Mouse (Mus musculus) left cerebral cortex, postnatal 36 days (tissue): ENCODE measurements around the gene Serpine2. TPM values are rescaled to one million over a fixed set of nuclear protein-coding genes. Genes with fewer than 3 reads are reported as not detected.

Experiments used
- DNase-seq, 2 experiments: peaks; one replicate each; pipeline ENCODE4 v3.0.0; 2021 to 2022; ENCODE audit warnings: low spot score in 2 of 2, mixed read lengths in 1 of 2
- intact Hi-C: fragments of 180-260 bp; cut with DNase I; formaldehyde crosslinking; loops from one replicate; pipeline ENCODE4 v1.15.1; 2025
- total RNA-seq, 2 experiments: library from RNA; stranded (reverse); gene quantifications; 2 replicates each; pipeline ENCODE4 v1.2.3; 2021

The Serpine2 gene
- total RNA-seq, 2 experiments from 2014 or later = 139 to 141 TPM

DNA sequence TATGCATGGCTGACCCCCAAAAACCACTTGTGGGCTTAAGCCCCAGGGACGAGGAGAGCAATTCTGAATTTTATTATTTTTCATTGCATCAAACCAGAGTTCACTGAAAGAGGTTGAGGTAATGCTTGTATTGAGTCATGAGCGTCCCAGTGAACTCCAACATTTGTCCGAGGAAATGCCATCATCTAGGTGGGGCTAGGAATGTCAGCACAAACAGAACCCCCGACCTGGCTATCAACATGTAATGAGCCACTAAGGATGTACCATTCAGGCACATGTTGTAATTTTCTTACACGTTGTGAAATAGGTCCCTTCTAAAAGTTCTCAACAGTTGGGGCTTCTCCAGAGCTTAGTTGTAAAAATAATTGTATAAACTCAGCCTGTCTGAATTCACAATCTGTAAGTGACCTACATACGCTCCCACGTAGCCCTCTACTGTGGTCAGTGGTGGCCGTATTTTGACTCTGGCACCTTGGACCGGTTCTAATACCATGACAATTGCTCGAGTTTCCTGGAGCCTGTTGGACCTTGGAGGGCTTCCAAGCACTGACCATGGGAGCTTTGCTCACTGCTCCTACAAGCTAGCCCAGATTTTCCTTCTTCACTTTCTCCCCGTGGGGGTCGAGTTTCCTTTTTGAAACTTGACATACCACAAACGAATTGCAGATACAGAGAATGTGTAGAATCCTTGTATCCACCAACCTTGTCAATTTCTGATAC lies 38.0 kb downstream of the Serpine2 start:
- intact Hi-C loops = loop anchor here (5.0 kb wide), 1 partner anchor 34 kb away; no protein-coding TSS in a partner anchor
- DNase-seq = peak in 1 of 2 experiments; percentile 25

GRCm38 (mm10) chr1:79819296-79819879 lies 41.6 kb downstream of the Serpine2 start:
- DNase-seq = no peak
- intact Hi-C loops = no loop called here

- intact Hi-C loops = no loop called here
- no peak for DNase-seq
Measured at GRCm38 (mm10) chr1:79815446-79815845, 45.5 kb downstream of the Serpine2 start.

DNA sequence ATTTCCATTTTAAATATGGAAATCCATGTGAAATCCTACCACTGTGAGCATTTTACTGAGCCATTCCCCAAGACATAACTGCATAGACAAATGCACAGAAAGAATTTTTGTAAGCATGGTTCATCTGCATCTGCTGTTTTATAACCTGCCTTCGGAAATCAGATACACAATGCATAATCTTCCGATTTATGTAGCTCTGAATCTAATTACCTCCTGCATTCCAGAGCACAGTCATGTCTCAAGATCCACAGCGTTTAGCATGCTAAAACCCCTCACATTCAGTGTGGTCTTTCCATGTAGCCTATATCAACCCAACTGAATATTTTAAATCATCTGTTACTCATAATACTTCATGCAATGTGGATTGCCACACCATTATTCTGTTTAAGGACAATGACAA lies 51.5 kb downstream of the Serpine2 start:
- intact Hi-C loops = no loop called here
- DNase-seq = no peak

DNA sequence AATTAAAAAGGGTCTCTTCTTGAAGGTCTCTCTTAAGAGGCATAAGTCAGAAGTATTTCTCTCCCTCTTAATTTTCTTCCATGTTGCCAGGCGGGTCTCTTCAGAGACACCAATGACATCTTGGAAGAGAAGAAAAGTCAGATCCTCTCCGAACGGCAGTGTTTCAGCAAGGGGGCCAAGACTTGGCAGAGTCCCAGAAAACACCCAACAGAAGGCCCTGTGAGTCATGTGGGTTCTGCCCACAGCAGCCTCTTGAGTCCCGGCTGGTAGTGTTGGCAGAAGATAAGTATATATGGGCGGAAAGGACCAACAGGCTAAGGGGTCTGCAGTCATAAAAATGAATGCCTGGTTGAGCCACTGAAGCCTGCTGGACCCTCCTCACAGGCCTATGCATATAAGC lies 54.1 kb downstream of the Serpine2 start:
- no peak for DNase-seq
- intact Hi-C loops = no loop called here

DNA sequence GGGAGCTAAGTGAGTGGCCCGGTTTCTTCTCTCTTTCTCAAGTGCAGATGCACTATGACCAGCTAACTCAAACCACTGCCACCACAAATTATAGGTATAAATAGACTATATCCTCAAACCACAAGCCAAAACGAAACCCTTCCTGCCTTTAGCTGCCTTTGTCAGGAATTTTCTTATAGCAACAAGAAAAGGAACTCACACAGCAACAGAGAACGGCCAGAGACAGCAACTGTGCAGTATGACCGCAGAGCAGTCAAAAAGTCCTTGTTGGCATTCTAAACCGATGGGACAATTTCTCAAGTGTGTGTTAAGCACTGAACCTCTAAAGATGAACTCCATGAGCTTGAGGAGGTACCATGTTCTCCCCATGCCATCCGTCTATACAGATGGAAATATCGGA lies 57.4 kb downstream of the Serpine2 start:
- DNase-seq = no peak
- intact Hi-C loops = no loop called here

- intact Hi-C loops = no loop called here
- DNase-seq = no peak
Measured at GRCm38 (mm10) chr1:79802858-79803427, 58.0 kb downstream of the Serpine2 start.

DNA sequence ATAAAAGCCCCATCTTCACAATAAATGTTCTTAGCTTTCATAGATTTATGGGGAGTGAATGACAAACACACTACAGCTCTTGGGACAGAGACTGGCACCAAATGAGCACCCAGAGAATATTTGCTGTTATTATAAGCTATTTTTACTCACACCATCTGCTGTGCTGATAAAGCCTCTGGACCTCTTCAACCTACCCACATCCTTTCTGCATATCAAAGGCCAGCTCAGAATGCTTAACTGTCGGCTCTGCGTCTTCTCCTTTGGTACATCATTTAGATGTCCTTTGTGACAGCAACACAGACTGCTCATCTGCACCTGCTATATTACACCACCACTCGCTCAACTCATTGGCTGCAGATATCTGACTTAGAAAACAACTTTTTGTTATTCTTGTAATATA lies 63.9 kb downstream of the Serpine2 start:
- no peak for DNase-seq
- intact Hi-C loops = no loop called here

GRCm38 (mm10) chr1:79786267-79786927 lies 74.6 kb downstream of the Serpine2 start:
- intact Hi-C loops = loop anchor here (1.0 to 10.0 kb wide), 4 partner anchors 318 to 731 kb away; partner anchors contain the start of gene Cul3
- peak in 1 of 2 experiments; percentile 11 for DNase-seq

GRCm38 (mm10) chr1:79782433-79782832 lies 78.5 kb downstream of the Serpine2 start:
- DNase-seq = no peak
- intact Hi-C loops = loop anchor here (10.0 kb wide), 1 partner anchor 562 kb away; the partner anchor contains the start of gene Cul3

DNA sequence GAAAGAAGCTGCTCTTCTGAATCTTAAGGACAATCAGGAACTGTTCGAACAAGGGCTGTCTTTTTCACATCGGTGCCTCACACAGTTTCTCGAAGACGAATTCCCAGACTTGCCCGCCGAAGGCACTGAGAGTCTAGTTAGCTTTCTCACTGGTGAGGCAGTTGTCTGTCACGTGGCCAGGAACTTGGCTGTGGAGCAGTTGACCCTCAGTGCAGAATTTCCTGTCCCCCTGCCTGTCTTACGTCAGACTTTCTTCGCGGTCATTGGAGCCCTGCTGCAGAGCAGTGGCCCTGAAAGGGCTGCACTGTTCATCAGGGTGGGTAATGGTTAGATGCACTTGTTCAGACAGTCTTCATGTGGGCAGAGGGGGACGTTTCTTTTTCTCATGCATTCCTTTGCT lies 83.0 kb downstream of the Serpine2 start:
- DNase-seq = no peak
- intact Hi-C loops = no loop called here

DNA sequence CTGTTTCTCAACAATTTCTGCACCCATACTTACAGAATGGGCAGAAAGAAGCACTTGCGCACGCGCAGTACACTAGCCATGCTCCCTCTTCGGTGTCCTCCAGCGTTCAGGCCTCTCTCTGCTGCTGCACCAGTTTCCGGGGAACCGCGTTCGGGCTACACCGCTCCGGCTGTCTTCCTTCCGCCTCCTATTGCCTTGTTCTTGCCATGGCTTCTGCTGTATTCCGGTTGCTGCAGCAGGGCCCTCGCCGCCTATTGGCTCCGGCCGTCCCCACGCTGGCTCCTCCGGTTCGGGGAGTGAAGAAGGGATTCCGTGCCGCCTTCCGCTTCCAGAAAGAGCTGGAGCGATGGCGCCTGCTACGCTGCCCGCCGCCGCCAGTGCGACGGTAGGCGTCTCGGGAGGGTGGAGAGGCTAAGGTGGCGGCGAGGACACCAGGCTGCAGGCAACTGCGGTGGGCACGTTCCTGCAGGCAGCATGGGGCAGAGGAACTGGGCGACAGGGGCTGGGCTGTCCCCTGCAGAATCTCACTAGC lies 85.0 kb downstream of the Serpine2 start, which contains the start of the genes Mrpl44 and Wdfy1:
Gene Mrpl44, plus strand, starts transcription at position 92 of the 532 bp plus-strand sequence.
Gene Wdfy1, minus strand, starts transcription at position 217 of the 532 bp plus-strand sequence.
- peak; percentile 99 for DNase-seq
- intact Hi-C loops = no loop called here

DNA sequence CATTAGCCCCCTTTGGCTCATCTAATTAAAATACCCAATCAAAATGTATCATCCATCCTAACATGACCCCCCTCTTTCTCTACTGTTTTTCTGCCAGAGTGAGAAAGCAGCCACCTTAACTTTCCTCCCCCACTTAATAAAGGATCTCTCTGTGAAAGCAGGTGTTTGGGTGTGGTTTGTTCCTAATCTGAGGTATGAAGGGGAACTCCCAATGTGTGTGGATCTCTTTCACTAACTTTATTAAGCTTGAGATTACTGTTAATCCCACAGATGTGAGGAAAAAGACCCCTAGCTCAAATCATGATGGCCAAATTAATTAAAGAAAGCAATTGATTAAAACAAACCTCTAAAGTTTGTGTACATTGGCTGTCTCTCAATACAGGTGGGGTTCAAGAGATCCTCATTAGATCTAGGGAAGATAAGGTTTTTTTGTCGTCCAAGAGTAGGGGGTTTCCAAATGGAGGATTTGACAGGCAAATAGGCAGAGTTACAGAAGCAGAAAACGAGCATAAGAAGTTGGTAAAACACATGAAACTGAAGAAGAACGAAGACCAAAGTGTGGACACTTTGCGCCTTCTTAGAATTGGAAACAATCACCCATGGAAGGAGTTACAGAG lies 86.7 kb downstream of the Serpine2 start:
- DNase-seq = no peak
- intact Hi-C loops = no loop called here

DNA sequence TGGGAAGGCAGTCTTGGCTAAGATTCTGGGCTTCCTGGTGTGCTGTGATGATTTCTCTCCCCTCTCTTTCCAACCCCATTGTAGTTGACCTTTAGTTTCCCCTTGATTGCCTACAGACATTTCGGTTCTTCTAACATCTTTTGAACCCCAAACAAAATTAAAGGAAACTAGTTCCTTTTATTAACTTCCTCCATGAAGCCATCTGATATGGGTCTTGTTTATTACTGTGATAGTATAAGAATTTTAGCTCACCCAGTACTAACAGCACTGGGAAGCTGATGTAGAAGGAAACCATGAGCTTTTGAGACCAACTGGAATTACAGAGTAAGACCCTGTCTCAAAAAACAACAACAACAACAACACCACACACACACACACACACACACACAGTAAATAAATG lies 92.7 kb downstream of the Serpine2 start:
- DNase-seq = no peak
- intact Hi-C loops = no loop called here

DNA sequence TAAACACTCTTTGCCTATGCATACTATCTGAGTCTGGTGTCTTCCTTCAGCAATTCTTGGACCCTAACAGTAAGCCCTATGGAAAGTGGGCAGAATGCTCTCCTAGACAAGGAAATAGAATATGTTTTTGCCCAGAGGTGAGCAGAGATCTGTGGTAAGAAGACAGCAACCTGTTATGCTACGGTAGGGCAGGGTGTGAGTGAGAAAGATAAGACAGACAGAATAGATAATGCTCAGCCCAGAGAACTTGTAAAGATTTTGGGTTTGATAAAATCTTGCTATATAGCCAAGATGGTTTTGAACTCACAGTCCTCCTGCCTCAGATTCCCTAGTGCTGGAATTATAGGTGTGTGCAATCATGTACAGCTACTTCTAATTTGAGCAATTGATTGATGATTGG lies 96.5 kb downstream of the Serpine2 start:
- intact Hi-C loops = no loop called here
- no peak for DNase-seq

DNA sequence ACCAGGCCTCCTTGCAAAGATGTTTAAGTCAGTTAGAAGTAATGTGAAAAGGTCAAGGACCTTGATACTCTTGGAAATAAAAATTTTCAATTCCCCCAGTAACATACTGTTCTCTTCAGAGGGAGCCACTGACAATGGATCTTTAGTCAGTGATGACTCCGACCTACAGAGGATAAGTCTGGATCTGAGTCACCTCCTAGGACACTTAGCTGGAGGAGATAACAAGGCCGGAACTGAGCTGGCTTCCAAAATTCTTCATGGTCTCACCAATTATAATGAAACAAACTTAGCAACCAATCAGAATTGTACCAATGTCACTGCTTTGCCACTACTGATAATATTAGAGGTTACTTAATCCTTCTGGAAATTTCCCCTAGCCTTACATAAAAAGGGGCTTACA lies 96.9 kb downstream of the Serpine2 start:
- DNase-seq = no peak
- intact Hi-C loops = no loop called here

DNA sequence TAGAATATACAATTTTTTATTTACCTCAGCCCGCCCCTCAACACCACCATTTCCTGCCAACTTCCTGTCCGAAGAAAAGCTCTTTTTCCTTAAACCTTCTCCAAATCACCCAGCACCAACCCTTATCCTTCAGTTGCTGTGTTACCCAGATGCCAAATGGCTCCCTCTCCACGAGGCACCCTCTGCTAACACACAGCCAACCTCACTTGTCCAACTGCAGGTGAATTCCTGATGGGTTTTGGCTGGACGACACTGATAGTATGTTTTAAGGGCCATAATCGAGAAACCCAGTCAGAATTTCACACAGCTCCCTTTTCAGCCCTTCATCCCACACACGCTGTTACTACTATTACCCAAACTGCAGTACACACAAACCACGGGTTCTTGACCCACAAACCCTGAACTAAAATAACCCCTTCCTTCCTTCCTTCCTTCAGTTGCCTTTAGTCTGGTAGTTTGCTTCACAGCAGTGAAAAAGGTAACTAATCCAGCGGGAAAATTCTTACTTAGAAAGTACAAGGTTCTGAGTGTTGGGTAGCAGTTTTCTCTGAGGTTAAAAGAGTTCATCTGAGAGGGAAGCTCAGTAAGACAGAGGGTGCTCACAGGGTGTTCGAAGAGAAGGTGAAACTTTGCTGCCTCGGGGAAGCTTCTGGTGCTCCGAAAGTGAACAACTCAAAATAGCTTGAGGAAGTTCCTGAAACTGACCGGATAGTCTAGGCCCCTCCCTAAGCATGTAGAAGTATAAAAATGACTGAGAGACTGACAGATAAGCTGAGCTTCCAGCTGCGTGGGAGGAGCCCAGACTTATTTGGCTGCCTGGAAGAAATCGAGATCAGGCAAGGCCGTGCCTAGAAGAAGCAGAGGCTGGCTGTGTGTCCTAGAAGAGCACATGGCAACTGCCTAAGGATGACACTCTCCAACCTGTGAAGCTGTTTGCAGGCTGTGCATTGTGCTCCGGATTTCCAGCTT lies 98.4 kb downstream of the Serpine2 start:
- no peak for DNase-seq
- intact Hi-C loops = no loop called here

GRCm38 (mm10) chr1:79761917-79762271 lies 99.1 kb downstream of the Serpine2 start:
- intact Hi-C loops = no loop called here

More at GRCm38 (mm10) chr1:79761917-79762271, 99.1 kb downstream of the Serpine2 start:
- no peak for DNase-seq
